Mouse (Mus musculus) liver, embryonic 14.5 days (tissue): ENCODE measurements around the gene Brf1. TPM values are rescaled to one million over a fixed set of nuclear protein-coding genes. Genes with fewer than 3 reads are reported as not detected.

Source experiments
- ATAC-seq: fragments of 200-750 bp; cut with Nextera tagmentation; 2 replicates; pipeline ENCODE4 v1.8.0; 2017; ENCODE audit warnings: moderate number of reproducible peaks, mild to moderate bottlenecking, moderate library complexity; ENCODE audit not compliant: insufficient read depth
- DNase-seq, 3 experiments: peaks; one replicate each; pipeline ENCODE4 v3.0.0-alpha.2; 2012 to 2013; ENCODE audit warnings: low read depth in 3 of 3, low spot score in 3 of 3
- H3K27ac ChIP-seq: fragments of 300-500 bp; sonication (generic); 2 replicates; pipeline ENCODE4 v1.5.1; 2014; ENCODE audit warnings: moderate library complexity, mild to moderate bottlenecking, control low read depth, inconsistent platforms
- H3K27me3 ChIP-seq: fragments of 300-500 bp; sonication (generic); 2 replicates; pipeline ENCODE4 v1.6.1; 2014; ENCODE audit warnings: mild to moderate bottlenecking, low read length, moderate library complexity; ENCODE audit not compliant: control insufficient read depth, insufficient read depth
- H3K36me3 ChIP-seq: fragments of 300-500 bp; sonication (generic); replicated peaks from 2 replicates; pipeline ENCODE4 v1.6.1; 2014; ENCODE audit warnings: low read depth; ENCODE audit not compliant: control insufficient read depth, insufficient read depth
- H3K4me1 ChIP-seq, 2 experiments: fragments of 200-500 bp in 1 of 2; fragments of 300-500 bp in 1 of 2; sonication (generic) in 1 of 2; replicated peaks; 2 replicates each; pipeline ENCODE4 v1.6.1; 2012 to 2014; ENCODE audit warnings: antibody characterized with exemption in 1 of 2, inconsistent platforms in 1 of 2, low read length in 1 of 2; ENCODE audit not compliant: control insufficient read depth in 2 of 2, insufficient read depth in 2 of 2
- H3K4me2 ChIP-seq: fragments of 300-500 bp; sonication (generic); 2 replicates; pipeline ENCODE4 v1.6.1; 2014; ENCODE audit warnings: low read depth, mild to moderate bottlenecking, control low read depth, moderate library complexity
- H3K4me3 ChIP-seq, 2 experiments: fragments of 200-500 bp in 1 of 2; fragments of 300-500 bp in 1 of 2; sonication (generic) in 1 of 2; 2 replicates each; pipeline ENCODE4 v1.5.1; 2012 to 2014; ENCODE audit warnings: low read depth in 2 of 2, low read length in 2 of 2, mild to moderate bottlenecking in 2 of 2, control low read depth in 1 of 2, inconsistent platforms in 1 of 2, moderate library complexity in 1 of 2; ENCODE audit not compliant: insufficient read depth in 1 of 2
- H3K9ac ChIP-seq: fragments of 300-500 bp; sonication (generic); replicated peaks from 2 replicates; pipeline ENCODE4 v1.6.1; 2014; ENCODE audit warnings: mild to moderate bottlenecking, control low read depth, moderate library complexity
- H3K9me3 ChIP-seq: fragments of 300-500 bp; sonication (generic); 2 replicates; pipeline ENCODE4 v1.6.1; 2016; ENCODE audit warnings: low read length, mixed read lengths; ENCODE audit not compliant: control insufficient read depth
- CTCF ChIP-seq: IDR thresholded peaks from 2 replicates; pipeline ENCODE4 v1.5.1; 2016; ENCODE audit warnings: antibody characterized with exemption, low read depth, control low read depth
- EP300 ChIP-seq: IDR thresholded peaks from 2 replicates; pipeline ENCODE4 v1.6.1; 2016; ENCODE audit warnings: antibody characterized with exemption, low read depth
- WGBS: fragments of 180-500 bp; shearing (Covaris S2); extraction: QIAGEN DNeasy Blood & Tissue Kit; methylation state at CpG from one replicate; pipeline ENCODE4 v1.1.7; 2014; ENCODE audit not compliant: insufficient replicate concordance; 5-methylcytosine and 5-hydroxymethylcytosine counted together
- polyA plus RNA-seq, 2 experiments: library from polyadenylated mRNA; depleted of rRNA in 1 of 2; stranded (reverse) in 1 of 2; unstranded in 1 of 2; fragments of >200 nt; fragmentation: Nextera tagmentation in 1 of 2; extraction: Ambion mirVana in 1 of 2; gene quantifications; 2 replicates each; pipeline versions ENCODE4 v1.2.1 to v1.2.3; 2012 to 2014

The Brf1 gene
- polyA plus RNA-seq, 2 experiments, result 19.5 to 32.0 TPM

GRCm38 (mm10) chr12:112937906-112938305 lies 62.6 kb downstream of the Brf1 start:
- H3K27ac ChIP-seq, result no peak overlapping the region
- no peaks in the 10 kb centered on the region for H3K36me3 ChIP-seq
- 44% methylated on average over 9 of the region's 9 CpGs for WGBS
- no peak for DNase-seq
- H3K4me3 ChIP-seq, result no peak overlapping the region
- H3K9me3 ChIP-seq, result no peaks in the 10 kb centered on the region
- H3K27me3 ChIP-seq, result no peaks in the 10 kb centered on the region
- no peak overlapping the region for H3K9ac ChIP-seq
- TF ChIP-seq EP300 (no peak), CTCF (no peak)
- ATAC-seq, result no peak
- H3K4me1 ChIP-seq, result peaks cover 3 to 10% of the 10 kb centered on the region in 2 experiments; a peak in 3 of 4 replicates
- no peak overlapping the region for H3K4me2 ChIP-seq

GRCm38 (mm10) chr12:112932647-112933046 lies 67.9 kb downstream of the Brf1 start:
- no peak overlapping the region for H3K4me3 ChIP-seq
- H3K4me1 ChIP-seq, result no peaks in the 10 kb centered on the region
- no peaks in the 10 kb centered on the region for H3K9me3 ChIP-seq
- peaks cover 37% of the 10 kb centered on the region for H3K27me3 ChIP-seq
- no peak overlapping the region for H3K9ac ChIP-seq
- DNase-seq, result no peak
- 32% methylated on average over 7 of the region's 7 CpGs for WGBS
- no peak for ATAC-seq
- TF ChIP-seq EP300 (no peak), CTCF (no peak)
- no peak overlapping the region for H3K27ac ChIP-seq
- no peaks in the 10 kb centered on the region for H3K36me3 ChIP-seq
- no peak overlapping the region for H3K4me2 ChIP-seq

GRCm38 (mm10) chr12:112929562-112930352 lies 70.7 kb downstream of the Brf1 start, which contains the start of gene Jag2:
Gene Jag2 (minus strand): TSS chr12:112929776.
- ATAC-seq, result peak; percentile 21; the same call in 1 of the 2 replicates
- Histone ChIP-seq H3K9ac (no peak within 1 kb of the TSS), H3K4me3 (peak within 1 kb of the TSS in 1 of 2 experiments; percentile 41; a peak in 3 of 4 replicates), H3K4me1 (no peaks in the 10 kb centered on the region), H3K9me3 (no peaks in the 10 kb centered on the region), H3K27ac (no peak within 1 kb of the TSS), H3K4me2 (peak within 1 kb of the TSS; percentile 55), H3K36me3 (no peaks in the 10 kb centered on the region), H3K27me3 (peaks cover 46% of the 10 kb centered on the region)
- peak; percentile 44; the same call in 1 of the 2 replicates for TF ChIP-seq CTCF
- TF ChIP-seq EP300, result no peak
- no peak for DNase-seq
- WGBS, result under 1% methylated on average over 85 of the region's 85 CpGs

GRCm38 (mm10) chr12:112928401-112929241 lies 71.9 kb downstream of the Brf1 start:
- ATAC-seq (peak; percentile 17; the same call in 1 of the 2 replicates), DNase-seq (no peak)
- 3% methylated on average over 111 of the region's 124 CpGs for WGBS
- Histone ChIP-seq H3K27me3 (peaks cover 46% of the 10 kb centered on the region), H3K9me3 (no peaks in the 10 kb centered on the region), H3K4me3 (peak overlapping the region in 1 of 2 experiments; percentile 41; a peak in 3 of 4 replicates), H3K4me2 (peak overlapping the region; percentile 55), H3K27ac (no peak overlapping the region), H3K9ac (no peak overlapping the region), H3K4me1 (no peaks in the 10 kb centered on the region), H3K36me3 (no peaks in the 10 kb centered on the region)
- no peak for TF ChIP-seq CTCF
- TF ChIP-seq EP300, result no peak

- DNase-seq (no peak), ATAC-seq (no peak)
- H3K27ac ChIP-seq, result no peak overlapping the region
- H3K4me1 ChIP-seq, result no peaks in the 10 kb centered on the region
- H3K4me3 ChIP-seq, result no peak overlapping the region
- no peaks in the 10 kb centered on the region for H3K36me3 ChIP-seq
- WGBS, result 71% methylated on average over 14 of the region's 14 CpGs
- no peak overlapping the region for H3K4me2 ChIP-seq
- H3K9ac ChIP-seq, result no peak overlapping the region
- H3K27me3 ChIP-seq, result peaks cover 46% of the 10 kb centered on the region
- H3K9me3 ChIP-seq, result no peaks in the 10 kb centered on the region
- TF ChIP-seq EP300 (no peak), CTCF (no peak)
Measured at GRCm38 (mm10) chr12:112927265-112927664, 73.2 kb downstream of the Brf1 start.
